Mouse (Mus musculus): ENCODE measurements around the gene Hbq1a. TPM values are rescaled to one million over a fixed set of nuclear protein-coding genes. Genes with fewer than 3 reads are reported as not detected.

Gene Hbq1a
- total RNA-seq, 1 experiment from 2014 or later: not detected

DNA sequence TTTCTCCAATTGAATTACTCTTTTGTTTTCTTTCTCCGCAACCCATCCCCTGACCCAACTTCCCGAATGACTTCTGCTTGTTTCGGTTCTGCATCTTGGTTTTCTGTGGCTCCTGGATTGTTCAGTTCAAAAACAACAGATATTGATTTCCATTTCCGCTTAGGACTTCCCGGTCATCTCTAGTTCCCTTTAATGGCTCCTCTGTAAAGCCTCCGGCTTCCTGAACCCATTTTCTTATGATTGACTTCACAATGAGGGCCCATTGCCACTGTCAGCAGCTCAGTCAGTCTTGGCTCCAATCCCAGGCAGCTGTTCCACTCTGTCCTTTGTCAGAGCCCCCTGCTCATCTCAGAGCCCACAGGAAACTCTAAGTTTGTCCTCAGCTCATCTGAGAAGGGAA lies 31.2 kb downstream of the Hbq1a start:
- DNase-seq: no peak

DNA sequence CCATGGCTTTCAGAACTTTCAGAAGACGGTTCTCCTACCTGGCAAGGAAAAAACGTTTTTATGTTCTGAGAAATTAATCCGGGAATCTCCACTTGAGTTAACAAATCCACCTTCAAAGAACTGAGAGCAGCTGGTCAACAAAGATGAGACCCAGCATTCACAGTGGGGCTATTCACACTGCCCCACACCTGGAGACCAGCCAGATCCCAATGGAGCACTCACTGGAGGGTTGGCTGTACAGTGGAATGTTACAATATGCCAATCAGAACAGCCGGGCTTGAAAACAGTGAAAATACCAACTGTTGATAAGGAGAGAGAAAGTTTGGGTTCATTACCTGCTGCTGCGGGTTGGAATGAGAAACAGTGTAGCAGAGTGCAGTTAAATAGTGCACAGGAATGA lies 32.0 kb downstream of the Hbq1a start:
- DNase-seq: no peak

DNA sequence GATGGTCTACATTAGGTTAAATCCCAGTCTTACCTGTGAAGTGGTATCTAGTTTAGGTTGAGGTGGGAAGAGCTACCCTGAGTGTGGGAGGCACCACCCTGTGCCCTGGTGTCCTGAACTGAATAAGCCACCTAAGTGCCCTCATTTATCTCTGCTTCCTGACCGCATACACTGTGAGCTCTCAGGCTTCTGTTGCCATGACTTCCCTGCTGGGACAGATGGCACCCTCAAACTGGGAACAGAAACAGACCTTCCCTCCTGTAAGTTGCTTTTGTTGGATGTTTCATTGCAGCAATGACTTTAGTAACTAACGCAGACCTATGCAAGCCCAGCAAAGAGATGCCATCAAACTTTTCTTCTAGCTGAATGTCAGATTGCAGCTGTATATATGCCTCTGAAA lies 33.4 kb downstream of the Hbq1a start:
- DNase-seq: no peak

DNA sequence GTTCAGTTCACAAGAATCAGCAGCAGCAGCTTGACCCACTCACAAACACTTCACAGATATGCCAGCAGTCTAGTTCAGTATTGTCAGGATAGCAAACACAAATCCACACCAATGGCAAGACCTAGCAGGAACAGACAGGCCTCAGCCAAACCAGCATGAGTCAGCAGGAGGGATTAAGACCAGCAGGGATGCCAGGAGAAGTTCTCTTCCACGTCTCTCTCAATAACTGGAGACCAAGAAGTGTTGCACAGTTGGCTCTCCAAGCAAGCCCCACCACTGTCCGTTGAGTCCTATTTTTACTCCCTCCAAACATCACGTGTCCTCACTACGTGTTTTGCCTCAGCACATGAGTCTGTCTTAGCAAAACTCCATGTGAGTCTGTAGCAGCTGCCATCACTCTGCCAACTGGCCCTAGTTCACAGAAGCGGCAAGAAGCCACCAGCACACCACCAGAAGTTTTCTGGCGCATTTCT lies 36.6 kb downstream of the Hbq1a start:
- no peak for DNase-seq

DNA sequence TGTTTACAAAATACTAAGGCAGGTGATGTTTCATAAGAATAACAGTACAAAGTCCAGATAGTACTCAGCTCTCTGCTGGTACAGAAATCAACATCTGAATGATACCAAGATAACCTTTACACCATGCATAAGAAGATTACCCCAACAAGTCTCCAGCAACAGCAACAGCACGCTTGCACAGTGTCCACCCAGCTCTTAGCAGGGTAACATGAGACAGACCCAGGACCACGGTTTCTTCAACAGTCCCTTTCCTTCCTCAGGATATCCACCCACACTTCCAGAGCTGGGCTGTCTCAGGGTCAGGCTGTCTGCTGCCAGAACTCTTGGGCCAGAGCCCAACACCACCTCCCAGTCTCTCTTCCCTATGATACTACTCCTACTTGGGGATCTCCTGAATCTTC lies 39.3 kb downstream of the Hbq1a start:
- peak; percentile 41 for DNase-seq

DNA sequence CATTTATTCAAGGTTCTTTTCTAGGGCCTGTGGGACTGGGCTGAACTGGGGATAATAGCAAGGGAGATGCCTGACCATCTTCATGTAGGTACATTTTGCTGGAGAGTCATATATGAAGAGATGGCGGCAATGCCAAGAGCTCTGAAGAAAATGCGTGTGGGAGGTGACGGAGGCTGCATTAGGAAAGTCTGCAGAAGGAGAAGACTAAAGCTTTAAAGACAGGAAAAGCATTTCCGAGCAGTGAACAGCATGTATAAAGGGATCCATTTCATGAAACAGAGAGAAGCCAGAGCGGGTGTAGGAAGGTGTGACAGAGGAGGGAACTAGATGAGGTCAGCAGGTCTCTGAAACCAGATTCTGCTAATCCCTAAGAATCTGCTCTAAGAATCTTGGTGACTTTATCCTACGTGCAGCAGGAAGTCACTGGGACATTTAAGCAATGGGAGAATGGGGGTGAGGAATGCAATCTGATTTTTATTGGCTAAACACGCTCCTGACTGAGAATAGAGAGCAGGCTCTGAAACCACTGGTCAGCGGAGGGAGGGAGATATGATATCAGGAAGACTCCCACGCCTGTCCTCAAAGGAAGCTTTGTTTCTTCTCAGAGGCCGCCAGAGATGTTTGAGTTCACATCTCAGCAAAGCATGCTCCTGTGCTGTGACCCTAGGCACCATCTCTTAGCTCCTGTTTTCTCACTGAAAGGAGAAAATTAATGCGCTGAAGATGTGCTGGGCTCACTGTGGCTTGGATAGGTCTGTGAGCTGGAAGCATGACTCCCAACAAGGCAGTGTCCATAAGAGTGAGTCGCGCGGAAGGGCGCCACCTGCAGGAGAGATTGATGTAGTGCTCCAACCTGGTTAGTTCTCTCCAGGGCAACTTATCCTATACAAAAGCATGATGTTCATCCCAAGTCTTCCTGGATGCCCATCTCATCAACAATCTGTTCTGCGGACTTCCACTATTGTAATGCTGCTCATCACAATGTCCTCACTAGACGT lies 40.9 kb downstream of the Hbq1a start:
- peak; percentile 54 for DNase-seq

DNA sequence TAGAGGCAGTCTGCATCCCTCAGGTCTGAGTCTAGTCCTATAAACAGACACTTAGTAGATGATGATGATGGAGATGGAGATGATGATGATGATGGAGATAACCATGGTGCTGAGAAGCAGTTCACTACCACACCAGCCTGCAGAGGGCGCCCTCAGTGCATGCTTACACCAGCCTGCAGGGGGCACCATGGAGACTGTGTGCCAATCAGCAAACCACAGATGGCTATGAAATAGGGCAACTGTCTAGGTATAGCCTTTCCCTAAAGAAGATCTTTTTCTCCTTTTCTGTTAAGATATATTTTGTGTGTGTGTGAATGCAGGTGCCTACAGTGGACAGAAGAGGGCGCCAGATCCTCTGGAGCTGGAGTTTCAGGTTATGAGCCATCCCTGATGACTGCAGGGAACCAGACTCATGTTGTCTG lies 42.9 kb downstream of the Hbq1a start:
- DNase-seq: peak; percentile 60

DNA sequence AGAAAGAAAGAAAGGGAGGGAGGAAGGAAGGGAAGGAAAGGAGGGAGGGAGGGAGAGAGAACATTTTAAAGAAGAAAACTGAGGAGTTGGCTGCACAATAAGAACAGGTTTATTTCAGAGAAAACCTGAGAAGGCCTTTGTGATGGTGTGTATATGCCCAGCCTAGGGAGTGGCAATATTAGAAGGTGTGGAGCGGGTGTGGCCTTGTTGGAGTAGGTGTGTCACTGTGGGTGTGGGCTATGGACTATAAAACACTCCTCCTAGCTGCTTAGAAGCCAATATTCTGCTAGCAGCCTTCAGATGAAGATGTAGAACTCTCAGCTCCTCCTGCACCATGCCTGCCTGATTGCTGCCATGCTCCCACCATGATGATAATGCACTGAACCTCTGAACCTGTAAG lies 43.5 kb downstream of the Hbq1a start:
- no peak for DNase-seq

DNA sequence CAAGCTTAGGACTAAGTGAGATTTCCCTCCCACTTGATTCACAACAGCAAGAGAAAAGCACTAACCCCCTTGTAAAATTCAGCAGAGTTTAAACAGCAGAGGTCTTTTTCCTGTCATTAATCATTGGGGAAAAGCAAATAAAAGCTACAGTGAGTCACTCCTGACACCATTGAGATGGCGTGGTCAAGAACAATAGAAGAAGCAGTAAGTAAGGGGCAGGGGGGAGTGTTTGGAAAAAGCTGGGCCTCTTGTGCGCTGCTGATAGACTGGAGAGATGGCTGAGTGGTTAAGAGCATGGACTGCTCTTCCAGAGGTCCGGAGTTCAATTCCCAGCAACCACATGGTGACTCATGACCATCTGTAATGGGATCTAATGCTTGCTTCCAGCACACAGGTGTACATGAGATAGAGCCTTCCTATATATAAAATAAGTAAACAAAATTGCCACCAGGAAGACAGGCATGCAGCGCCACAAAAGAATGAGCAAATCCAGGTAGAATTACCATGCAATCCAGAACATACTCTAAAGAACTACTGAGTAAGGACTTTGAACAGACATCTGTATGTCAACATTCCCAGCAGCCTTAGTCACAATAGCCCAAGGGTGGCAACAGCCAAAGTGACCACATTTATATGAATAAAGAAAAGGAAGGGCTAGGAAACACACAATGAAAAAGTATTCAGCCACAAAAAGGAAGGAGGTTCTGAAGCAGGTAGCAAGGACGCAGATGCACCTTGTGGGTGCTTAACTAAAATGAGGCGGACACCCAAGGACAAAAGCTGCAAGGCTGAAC lies 45.8 kb downstream of the Hbq1a start:
- DNase-seq: no peak

DNA sequence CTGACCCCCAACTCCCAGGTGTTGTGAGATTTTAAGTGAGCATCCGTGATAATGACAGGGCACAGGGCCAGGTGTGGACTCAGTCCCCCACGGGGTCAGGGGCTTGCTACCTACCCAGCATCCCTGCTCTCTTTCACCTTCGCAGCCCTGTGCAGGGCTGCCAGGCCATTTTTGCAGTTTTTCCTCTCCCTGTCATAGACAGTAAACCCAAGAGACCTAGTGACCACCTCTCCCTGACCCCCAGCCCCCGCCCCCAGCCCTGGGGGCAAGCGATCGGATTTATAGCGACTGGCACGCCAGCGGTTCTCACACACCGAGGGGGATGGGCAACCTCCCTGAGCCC lies 47.4 kb downstream of the Hbq1a start:
- DNase-seq: no peak

DNA sequence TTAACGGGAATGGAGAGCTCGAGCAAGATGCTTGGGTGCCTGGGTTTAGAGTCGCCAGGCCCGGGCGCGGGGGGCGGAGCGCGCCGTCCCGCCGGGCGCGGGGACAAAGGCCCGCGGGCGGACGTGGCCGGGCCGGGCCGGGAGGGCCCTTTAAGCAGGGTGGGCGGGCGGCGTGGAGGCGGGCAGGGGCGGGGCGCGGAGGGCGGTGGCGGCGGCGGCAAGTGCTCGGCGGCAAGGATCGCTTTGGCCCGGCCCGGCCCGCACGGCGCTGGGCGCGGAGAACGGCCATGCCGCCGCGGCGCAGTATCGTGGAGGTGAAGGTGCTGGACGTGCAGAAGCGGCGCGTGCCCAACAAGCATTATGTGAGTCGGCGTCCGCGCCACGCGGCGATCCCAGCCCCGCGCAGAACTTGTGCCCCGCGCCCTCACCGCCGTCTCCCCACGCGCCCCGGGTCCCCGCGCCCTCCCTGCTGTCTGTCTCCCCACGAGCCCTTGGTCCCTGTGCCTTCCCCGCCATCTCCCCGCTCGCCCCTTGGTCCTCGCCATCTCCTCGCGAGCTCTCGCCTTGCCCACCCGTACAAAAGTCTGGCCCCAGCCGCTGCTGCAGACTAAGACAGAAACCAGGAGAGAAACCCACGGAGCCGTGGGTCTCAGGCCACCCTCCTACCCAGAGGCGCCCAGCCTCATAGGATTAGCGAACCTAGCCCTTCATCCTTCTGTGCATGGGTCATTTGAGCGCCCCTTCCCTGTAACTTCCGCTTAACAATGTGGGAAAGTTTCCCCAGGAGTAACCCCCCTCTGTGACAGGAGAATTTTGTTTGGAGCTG lies 48.0 kb downstream of the Hbq1a start, which contains the start of gene Sh3pxd2b:
Gene Sh3pxd2b, plus strand, starts transcription at position 214 of the 826 bp plus-strand sequence.
- DNase-seq: peak; percentile 83

DNA sequence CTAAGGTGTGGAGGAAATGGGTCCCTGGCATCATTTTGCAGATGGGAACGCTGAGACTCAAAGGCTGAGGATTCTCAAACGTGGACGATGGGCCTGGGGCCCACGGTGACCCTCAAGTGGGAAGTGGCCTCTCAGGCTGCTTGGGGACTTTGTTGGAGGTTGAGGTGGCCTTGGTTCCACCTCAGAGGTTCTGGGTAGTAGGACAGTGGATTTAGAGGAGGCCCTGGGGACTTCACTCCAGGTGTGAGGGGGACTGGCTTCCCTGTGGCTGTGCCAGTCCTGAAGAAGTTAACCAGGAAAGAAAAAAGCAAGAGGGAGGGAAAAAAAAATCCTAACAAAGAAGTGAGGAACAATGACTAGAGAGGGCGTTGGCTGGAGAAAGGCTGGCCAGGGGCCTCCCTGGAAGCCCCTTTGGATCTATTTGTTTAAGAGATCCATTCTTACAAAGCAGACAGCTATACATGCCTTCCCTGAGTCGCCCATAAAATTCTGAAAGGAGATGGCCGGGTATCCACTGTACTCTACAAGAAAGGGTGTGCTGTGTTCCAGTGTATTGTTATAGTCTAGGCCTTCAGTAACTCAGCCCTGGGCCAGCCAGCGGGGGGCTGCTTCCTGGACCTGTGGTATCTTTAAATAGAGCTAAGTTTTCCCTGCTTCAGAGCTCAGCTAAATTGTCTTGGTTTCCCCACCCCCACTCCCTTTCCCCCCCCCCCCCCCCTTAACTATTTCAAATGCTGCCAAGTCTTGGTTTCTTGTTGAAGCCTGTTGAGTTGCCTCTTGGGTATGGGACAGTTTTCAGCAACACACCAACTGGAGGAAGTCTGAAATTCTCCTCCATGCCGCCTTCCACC lies 48.8 kb downstream of the Hbq1a start:
- DNase-seq: no peak

DNA sequence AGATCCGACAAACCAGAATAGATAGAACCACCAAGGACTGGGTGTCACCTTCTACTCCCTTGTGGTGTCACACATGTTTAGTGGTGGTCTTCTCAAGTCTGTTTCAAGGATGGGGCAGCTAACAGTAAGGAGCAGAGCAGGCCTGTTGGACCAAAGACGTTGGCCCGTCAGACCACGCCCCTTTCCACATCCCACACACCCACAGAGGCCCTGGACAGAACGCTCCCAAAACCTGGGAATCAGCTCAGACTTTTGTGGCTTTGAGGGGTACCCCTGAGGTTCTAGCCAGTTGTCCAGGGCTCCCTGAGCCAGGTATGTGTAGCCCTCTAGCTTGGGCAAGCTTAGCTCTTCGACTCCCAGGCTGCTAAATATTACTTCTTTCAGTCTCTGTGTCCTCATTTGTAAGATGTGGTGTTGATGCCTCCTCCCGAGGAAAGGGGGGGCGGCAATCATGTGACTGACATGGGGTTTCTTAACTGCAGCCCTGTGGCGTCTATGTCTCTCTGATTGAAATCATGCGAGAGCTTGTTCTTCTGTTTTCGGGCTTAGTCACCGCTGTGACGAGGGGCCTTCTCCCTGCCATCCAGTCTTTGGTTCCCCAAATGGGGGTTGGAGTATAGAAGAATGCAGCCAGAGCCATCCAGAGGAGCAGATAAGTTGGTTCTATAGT lies 49.5 kb downstream of the Hbq1a start:
- DNase-seq: no peak

Other genes with a start within 250 kb of the Hbq1a start
- gene Il9r, start 99.8 kb upstream of the Hbq1a start, total RNA-seq (2021): not detected in 2 replicates
- 11.3 and 15.4 TPM in 2 replicates for gene Snrnp25, start 94.7 kb upstream of the Hbq1a start, total RNA-seq (2021)
- gene Rhbdf1, start 77.8 kb upstream of the Hbq1a start, total RNA-seq (2021): 27.6 and 27.9 TPM in 2 replicates
- gene Mpg, start 73.6 kb upstream of the Hbq1a start, total RNA-seq (2021): 18.5 and 22.9 TPM in 2 replicates
- gene Nprl3, start 32.4 kb upstream of the Hbq1a start, total RNA-seq (2021): 79.0 and 83.9 TPM in 2 replicates
- not detected in 2 replicates for gene Hba-x, start 23.7 kb upstream of the Hbq1a start, total RNA-seq (2021)
- 2,198 and 2,224 TPM in 2 replicates for gene Hba-a1, start 16.6 kb upstream of the Hbq1a start, total RNA-seq (2021)
- 0.64 TPM in 1 of 2 replicates, not detected in the other for gene Hbq1b, start 13.1 kb upstream of the Hbq1a start, total RNA-seq (2021)
- gene Hba-a2, start 3.6 kb upstream of the Hbq1a start, total RNA-seq (2021): 1,730 and 2,563 TPM in 2 replicates
- 4.6 and 5.1 TPM in 2 replicates for gene Sh3pxd2b, start 47.8 kb downstream of the Hbq1a start, total RNA-seq (2021)
- 15.3 and 16.2 TPM in 2 replicates for gene Ubtd2, start 155.3 kb downstream of the Hbq1a start, total RNA-seq (2021)
- 1.5 TPM in 1 of 2 replicates, not detected in the other for gene Efcab9, start 232.0 kb downstream of the Hbq1a start, total RNA-seq (2021)
- gene Stk10, start 233.2 kb downstream of the Hbq1a start, total RNA-seq (2021): 10.3 TPM in 2 replicates

All from adrenal gland, postnatal 25 days (tissue).